Mouse (Mus musculus) CD4-positive, CD25-positive, alpha-beta regulatory T cell, adult 2 months (primary cell): Measurements from ENCODE around the gene Rab11a.

Source experiments
- DNase-seq: peaks from one replicate; pipeline ENCODE4 v3.0.0-alpha.2; 2012; ENCODE audit warnings: low read depth, low spot score

Rab11a gene

DNA sequence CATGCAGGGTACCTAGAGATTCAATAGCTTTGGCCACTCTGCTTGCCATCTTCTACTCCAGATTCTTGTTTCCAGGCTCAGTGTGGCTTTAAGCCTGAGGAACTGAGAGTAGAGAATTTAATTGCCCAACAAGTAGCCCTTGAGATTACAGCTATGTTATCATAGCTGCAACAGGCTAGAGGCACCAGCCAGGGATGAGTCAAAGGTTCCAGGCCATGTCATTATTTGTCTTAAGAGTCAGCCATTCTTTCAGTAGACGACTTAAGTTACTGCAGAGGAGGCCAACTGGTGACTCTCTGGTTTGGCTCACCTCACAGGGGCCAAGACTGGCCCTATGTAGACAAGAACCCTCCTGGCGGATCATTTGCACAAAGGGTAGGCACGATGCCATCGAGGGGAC is 41.2 kb downstream of the Rab11a start:
- DNase-seq, result no peak

- no peak for DNase-seq
Observed at GRCm38 (mm10) chr9:64695266-64695665, 42.3 kb downstream of the Rab11a start.

DNA sequence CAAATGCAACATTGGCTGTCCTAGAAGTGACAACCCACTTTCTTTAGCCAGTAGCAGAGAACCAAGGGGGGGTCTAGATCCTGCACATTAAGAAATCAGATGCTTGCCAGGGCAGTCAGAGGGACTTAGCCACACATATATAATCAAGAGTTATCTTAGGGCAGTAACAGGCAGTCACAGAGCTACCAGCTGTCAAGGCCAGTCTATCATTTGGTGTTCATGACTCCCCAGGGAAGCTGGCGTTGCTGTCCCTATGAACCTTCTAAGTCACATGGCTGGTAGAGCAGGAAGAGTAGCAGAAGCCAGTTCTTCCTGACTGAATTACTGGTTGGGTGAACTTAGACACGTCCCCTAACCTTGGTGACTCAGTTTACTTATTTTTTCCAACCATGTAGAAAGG is 44.5 kb downstream of the Rab11a start:
- DNase-seq, result no peak

DNA sequence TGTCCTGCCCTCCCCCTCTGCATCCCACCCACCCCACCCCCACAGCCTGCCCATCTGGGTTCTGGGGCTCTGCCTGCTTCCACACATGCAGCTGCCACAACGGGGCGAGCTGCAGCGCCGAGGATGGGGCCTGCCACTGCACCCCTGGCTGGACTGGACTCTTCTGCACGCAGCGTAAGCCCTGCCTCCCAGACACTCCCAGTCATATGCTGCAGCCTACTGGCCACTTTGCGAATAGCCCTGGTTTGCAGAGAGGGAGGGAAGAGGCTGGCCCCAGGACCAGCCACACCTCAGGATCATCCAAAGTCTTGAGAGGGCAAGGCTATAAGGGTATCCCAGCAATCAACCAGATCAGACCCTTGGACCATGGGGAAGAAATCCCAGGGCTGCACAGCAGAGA is 46.4 kb downstream of the Rab11a start:
- DNase-seq, result peak; percentile 34

- no peak for DNase-seq
Observed at GRCm38 (mm10) chr9:64690771-64691170, 46.8 kb downstream of the Rab11a start.

DNA sequence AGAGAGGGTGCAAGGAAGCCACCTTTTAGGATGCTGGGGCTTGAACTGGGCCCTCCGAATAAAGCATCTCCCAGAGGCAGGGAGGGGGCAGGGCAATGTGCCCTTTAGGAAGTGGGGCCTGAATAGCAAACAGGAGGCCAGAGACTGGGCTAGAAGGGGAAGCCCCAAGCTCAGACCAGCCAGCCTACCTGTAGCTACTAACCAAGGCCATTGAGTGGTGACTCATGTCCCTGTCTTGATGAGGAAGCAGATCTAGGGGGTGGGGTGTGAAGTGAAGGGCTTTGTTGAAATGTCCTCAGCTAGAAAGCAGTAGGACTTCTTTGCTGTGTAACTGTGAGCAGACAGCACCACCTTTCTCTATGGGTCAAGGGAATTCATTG is 49.6 kb downstream of the Rab11a start:
- DNase-seq, result no peak

DNA sequence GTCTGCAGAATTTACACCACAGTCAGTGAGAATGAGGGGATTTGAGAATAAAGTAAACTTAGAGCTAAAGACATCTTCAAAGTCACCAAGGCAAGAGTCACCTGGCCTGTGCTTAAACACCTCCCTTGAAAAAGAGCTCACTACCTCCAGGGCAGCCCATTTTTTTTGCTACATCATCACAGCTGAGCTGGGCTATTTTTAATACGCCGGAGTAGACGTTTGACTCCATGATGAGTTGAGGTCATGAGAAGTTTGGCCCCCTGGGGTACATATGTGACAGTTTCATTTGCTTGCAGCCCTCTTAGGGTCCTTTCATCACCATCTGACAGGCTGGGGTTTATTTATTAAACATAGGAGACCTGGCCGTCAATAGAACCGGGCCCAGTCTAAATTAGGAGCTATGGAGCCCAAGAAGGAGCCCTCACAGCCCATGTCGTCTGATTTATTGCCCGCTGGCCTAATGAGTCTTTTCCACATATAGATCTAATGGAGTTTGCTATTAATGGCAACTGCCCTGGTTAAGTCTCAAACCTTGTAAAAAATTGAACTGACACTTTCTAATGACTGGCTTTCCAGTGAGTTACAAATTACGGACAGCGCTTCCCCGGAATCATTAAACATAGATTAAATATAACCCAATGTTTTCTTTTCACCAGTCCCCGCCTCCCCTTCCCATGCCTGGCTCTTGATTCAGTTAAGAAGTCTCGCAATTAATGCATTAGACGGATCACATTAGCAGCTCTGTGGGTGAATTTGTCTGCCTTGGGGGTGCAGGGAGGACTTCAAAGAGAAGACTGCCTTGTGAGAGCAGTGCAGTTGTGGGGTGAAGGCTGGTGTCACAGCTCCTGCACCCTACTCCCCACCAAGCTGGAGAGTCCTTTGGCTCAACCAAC is 50.2 kb downstream of the Rab11a start:
- DNase-seq, result no peak

DNA sequence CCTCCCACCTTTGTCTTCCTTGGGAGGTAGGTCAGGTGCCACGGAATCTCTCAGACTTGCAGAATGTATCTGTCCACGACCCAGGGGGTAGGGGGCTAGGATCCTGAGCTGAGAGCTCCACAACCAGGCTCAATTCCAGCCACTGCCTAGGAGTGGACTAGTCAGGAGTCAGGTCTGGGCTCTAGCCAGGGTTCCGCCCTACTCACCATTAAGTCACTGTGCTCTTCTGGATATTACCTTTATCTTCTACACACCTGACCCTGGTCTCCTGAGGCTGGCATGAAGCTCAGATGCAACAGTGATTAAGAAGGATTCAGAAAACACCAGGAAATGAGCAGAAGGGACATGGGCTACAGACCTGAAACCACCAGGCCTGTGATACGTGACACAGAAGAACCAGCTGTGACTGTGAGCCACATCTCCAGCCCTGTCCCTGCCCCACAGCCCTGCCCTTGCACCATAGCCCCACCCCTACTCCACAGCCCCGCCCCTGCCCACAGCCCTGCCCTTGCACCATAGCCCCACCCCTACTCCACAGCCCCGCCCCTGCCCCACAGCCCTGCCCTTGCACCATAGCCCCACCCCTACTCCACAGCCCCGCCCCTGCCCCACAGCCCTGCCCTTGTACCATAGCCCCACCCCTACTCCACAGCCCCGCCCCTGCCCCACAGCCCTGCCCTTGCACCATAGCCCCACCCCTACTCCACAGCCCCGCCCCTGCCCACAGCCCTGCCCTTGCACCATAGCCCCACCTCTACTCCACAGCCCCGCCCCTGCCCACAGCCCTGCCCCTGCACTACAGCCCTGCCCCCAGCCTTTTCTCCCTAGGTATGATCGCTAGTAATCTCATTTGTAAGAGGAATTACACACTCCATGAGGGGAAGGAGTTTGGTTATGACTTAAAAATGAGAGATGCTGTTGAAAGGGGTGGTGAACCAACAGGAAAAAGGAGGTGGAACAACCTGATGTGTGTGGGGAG is 65.9 kb downstream of the Rab11a start:
- peak; percentile 32 for DNase-seq

DNA sequence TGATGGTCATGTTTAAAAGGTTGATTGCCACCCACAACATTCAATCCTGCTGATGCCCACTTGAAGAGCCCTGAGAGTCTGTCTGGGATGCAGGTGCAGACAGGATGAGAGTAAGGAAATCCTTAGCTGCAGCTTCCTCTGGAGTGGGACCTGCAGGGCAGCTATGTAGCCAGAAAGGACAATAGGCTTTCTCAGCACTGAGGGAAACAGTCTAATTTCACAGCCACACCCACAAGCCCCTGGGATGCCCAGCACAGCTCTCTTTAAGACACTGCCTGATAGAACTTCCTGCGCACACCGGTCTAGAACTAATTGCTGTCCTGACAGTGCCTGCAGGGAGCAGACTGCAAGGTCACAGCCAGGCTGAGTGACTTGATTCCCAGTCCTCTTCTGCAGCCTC is 69.6 kb downstream of the Rab11a start:
- no peak for DNase-seq

DNA sequence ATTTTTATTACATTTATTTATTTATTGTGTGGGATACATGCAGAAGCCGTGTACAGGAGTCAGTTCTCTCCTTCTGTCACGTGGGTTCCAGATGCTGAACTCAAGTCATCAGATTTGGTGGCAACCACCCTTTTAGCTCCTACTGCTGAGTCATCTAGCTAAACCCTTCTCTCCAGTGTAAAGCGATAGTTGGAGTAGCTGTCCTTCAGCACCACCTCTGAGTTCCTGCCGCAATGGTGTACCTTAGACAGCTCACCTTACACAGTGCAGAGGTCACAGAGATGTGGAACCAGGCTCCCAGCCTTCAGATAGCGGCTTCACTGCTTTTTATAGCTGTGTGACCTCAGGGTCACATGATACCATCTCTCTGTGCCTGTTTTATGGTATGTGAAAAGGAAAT is 70.0 kb downstream of the Rab11a start:
- peak; percentile 25 for DNase-seq

DNA sequence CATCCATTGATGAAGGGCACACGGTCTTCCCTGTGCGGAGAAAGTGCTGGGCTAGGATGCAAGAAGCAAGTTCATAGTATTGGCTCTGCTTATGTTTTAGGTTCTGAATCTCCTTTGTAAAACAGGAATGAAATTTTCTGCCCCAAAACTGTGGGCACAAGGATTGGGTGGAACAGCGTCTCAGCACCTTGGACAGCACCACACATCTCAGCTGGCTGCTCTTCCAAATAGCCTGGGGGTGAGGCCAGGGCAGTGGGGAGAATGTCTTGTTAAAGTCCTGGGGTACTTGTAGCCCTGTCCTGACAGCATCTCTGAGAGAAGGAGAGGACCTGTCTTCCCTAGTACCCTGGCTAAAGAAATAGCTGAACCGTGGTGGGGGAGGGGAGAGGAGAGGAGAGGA is 71.0 kb downstream of the Rab11a start:
- peak; percentile 30 for DNase-seq
